Mouse (Mus musculus) bone marrow, adult 2 months (tissue): ENCODE measurements around the gene Sirt3.

Experiments
- CTCF ChIP-seq: fragments of 200-500 bp; IDR thresholded peaks from 2 replicates; pipeline ENCODE4 v1.5.1; 2011; ENCODE audit warnings: low read length, control low read depth; ENCODE audit not compliant: control insufficient read depth, insufficient read depth
- POLR2A ChIP-seq: fragments of 200-500 bp; IDR thresholded peaks from 2 replicates; pipeline ENCODE4 v1.6.1; 2011; ENCODE audit warnings: low read depth, mild to moderate bottlenecking, control low read depth, low read length, borderline replicate concordance; ENCODE audit not compliant: control insufficient read depth

DNA sequence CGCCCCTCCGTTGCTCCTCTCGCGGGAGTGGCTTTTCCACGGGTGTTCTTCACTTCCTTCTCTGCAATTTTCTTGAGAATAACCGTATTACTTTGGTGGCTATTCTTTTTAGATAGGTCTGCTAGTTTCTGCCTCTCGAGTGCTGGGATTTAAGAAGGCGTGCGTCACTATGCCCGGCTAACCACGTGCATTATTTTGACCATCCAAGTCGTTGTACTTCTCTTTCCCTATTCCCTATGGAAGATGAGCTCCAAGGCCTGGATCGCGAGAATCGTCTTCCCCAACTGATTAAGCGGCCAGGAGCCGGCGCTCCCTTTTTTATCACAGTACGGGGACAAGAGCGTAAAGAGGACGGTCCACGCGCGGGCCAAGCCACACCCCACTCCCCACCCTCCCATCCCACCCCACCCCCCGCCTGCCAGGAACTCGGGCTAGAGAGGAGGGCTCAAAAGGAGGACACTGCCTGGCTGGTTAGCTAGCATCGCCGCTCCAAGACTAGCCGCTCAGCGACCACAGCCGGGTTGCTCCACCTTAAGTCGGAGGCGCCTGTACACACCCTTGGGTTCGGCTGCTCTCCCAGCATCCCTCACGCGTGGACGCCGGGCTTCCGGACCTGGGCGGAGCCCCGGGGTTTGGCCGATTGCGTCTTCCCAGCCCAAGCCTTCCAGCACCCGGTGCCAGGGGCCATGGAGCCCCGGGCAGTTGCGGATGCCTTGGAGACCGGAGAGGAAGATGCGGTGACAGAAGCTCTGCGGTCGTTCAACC lies 25.1 kb downstream of the Sirt3 start, which contains the start of gene Ric8a:
- TF ChIP-seq CTCF (no peak), POLR2A (peak; percentile 72; the same call in 1 of the 2 replicates)
